Mouse (Mus musculus) kidney, adult 2 months (tissue): ENCODE measurements at regions not wholly inside any gene's neighbourhood (a gene's known extent, or its start where the extent isn't known, plus 50 kb on each side); places are given as distances from the start of the nearest gene placed in this dataset.

Experiments used
- CTCF ChIP-seq: fragments of 200-500 bp; conservative IDR thresholded peaks from 2 replicates; pipeline ENCODE4 v1.5.1; 2011; ENCODE audit warnings: low read depth, mild to moderate bottlenecking, control low read depth, low read length, moderate library complexity, mixed read lengths; ENCODE audit not compliant: insufficient read depth, insufficient read length
- POLR2A ChIP-seq: fragments of 200-500 bp; IDR thresholded peaks from one replicate; pipeline ENCODE4 v1.6.1; 2011; ENCODE audit warnings: low read depth, low read length, control low read depth

DNA sequence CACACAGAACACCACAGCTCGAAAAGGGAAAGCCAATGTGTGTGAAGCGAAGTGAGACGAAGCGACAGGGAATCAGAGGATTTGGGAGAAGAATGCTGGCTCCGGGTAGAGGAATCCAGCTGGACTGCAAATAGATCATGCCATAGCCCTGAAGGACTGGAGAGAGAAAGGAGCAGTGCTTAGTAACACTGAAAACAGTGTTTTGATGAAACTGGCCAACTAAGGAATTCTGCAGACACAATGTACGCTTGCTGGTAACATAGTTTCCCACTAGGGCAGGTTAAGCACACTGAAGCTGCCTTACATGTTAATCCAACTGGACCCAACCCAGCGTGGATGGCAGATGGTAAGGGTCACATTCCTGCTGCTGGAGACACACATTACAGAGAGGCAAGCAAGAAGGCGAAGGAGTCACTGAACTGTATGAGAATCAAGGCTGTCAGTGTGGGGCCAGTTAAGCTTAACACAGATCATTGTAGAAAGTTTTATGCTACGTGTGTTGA is 102.6 kb upstream of the Myocd start:
- TF ChIP-seq CTCF = no peak
- TF ChIP-seq POLR2A = no peak
